Mouse (Mus musculus) kidney, postnatal 14 days (tissue): ENCODE measurements around the gene Ttc19.
"Not testable (repeated sequence)": the region's sequence is repeated elsewhere in the genome, so short reads cannot be mapped to it uniquely, and the experiment has no call there.

Experiments
- DNase-seq: peaks from one replicate; pipeline ENCODE4 v3.0.0; 2022; ENCODE audit warnings: mixed read lengths

The Ttc19 gene

DNA sequence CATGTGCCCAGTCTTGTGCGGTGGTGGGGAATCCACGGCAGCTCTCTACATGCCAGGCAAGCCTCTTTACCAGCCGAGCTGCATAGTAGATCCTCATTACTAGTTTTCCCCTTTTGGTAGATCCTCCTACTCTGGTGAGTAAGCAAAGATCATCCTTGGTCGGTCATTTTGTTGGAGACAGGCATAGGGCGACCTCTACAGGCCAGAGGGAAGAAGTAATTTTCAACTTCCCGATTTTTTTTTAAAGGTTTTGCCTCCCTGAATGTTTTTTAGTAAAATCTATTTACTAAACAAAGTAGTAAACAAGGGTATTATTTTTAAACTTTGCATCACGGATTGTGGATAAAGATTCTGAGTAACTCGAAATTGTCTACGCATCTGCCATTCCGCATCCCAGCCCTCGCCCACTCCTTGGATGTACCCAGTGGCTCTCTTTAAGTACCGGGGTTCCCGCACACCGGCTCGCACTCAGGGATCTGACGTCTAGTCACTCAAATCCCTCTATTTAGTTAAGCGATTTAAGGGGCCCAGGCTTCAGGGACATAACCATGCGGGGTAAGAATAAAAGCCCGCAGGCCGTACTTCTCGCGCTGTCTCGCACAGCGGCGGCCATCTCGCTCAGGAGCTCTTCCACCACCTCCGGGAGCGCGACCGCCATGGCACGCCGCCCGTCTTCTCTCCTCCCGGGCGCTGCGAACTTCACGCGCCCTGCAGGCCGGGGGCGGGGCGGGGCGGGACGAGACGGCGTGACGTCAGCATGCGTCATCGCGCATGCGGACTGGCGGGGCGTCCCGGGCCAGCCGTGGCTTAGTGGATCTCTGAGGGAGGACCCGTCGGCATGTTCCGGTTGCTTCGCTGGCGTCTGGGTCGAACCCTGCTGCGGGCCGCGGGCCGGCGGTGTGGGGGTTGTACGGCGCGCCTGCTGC lies at the start of gene Ttc19, which contains the start of gene Zswim7:
Ttc19 (plus strand) TSS at position 799 of the 926 bp plus-strand sequence.
Zswim7 (minus strand) TSS at position 701 of the 926 bp plus-strand sequence.
- peak; percentile 97 for DNase-seq

DNA sequence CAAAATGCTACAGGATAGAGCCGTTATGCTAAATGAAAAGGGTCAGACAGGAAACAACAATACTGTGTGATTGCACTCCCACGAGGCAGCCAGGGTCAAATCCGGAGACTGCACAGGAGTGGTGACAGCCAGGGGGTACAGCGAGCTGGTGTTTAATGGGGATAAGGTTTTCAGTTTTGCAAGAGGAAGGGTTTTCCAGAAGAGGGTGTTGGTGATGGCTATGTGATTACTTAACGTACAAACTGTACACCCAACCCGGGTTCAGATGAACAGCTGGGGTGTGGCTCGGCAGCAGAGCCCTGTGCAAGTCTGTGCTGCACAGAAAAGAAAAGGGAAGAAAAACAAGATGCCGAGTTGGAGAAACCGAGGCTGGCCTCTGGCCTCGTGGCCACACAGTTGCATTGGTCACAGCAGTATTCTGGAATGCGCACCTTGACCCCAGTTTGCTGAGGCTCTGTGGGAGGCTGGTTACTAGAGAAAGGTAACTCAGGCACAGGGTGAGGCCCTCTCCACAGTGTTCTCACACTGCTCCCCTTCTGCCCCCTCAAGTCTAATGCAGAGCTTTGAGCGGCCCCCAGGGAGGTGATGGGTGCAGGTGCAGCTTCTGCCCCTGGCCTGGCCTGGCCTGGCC lies 40.5 kb upstream of the Ttc19 start:
- peak; percentile 47 for DNase-seq

DNA sequence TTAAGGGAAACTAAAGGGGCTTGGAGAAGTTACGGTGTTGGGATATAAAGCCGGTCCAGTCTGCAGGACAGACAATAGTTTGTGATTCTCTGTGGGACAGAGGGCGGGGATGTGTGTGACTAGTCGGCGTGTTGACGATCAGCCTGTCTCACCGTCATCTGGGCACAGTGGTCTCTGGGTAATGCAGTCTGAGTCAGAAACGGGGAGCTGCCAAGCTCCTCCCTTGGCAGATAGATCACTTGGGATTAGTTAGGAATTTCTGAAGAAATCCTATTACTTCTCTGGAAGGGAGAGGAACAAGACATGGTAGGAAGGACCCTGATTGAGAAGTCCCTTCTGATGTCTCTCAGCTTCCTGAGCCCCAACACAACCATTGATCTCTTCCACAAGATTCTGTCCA lies 37.4 kb upstream of the Ttc19 start:
- DNase-seq = no peak

- no peak for DNase-seq
Observed at GRCm38 (mm10) chr11:62244471-62244870, 36.8 kb upstream of the Ttc19 start.

- no peak for DNase-seq
Observed at GRCm38 (mm10) chr11:62247759-62248400, 33.4 kb upstream of the Ttc19 start.

GRCm38 (mm10) chr11:62248401-62249244 lies 32.6 kb upstream of the Ttc19 start, which contains the start of gene Adora2b:
Adora2b (plus strand) TSS chr11:62248984.
- peak; percentile 86 for DNase-seq

DNA sequence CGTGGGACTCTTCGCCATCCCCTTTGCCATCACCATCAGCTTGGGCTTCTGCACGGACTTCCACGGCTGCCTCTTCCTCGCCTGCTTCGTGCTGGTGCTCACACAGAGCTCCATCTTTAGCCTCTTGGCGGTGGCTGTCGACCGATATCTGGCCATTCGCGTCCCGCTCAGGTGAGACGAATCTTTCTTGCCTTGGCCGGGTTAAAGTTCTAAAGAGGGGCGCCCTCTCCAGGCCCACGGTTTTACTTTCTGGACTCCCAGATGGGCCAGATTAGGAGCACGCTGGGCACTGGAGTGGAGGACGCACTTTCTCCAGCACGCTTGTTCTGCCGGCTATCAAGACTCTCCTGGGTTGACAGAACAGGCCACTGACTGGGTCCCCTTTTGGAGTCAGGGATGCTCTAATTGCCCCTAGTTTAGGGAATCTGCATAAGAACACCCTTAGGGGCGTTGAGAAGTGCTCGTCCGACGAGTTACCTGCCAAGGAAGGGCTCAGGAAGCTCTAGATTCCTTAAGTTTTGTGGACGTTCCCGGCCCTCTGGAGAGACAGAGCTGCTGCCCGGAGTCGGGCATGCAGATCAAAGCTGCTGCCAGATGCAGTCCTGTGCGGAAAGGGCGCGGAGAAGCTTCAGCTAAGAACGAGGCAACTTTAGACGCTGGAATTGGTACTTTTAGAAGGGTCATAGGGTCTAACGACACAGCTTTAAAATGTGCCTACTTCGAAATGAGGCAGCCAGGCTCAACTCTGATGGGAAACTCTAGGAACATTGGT lies 31.8 kb upstream of the Ttc19 start:
- peak; percentile 69 for DNase-seq

- peak; percentile 40 for DNase-seq
Observed at GRCm38 (mm10) chr11:62251047-62251446, 30.2 kb upstream of the Ttc19 start.

GRCm38 (mm10) chr11:62253380-62253779 lies 27.9 kb upstream of the Ttc19 start:
- no peak for DNase-seq

DNA sequence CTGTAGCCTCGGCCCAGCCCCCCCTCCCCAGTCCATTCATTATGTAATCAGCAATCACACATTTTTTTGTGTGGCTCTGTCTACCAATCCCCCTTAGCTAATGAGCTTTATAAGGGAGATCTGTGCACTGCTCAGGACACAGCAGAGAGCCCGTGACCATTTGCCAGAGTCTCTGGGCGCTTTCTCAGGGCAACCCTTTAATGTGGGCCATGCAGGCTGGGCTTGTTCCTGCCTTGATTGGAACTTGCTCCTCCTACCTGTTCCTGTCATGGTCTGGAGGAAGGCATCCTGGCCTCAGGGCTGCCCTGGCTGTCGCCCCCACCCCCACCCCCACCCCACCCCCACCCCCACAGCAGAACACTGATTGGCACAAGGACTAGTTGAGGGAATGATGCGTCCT lies 22.1 kb upstream of the Ttc19 start:
- no peak for DNase-seq

DNA sequence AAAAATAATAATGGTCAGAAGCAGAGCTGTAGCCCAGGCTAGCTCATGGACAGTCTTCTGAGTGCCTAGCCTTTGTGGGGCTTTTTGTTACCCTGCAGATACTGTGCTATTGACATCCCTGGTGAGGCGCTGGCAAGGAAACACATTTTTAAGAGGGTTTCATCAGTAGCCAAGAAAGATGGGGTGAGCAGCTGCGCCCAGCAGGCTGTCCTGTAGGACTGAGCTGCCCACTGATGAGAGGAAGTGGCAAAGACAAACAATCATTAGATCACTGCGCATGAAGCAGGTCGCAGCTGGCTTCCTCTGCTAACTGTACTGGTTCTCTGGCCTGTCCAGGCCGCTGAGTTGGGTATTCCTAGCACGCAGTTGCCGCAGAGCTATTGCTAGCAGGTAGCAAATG lies 17.7 kb upstream of the Ttc19 start:
- DNase-seq = no peak

DNA sequence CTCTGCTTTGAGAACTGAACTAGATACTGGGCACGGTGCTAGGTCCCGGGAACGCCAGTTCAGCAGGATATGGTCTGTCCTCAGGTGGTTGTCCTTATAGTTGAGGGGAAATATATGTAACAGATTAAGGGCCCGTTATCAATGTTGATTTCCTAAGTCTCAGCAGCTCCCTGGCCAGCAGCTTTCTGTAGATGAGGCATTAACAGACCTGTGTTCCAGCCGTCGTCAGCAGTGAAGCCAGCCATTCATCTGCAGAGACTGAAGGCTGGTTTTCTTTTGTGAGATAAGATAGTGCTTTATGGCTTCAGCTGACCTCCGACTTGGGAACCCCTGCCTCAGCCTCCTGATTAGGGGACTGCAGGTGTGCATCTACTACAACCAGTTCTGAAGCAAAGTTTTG lies 17.3 kb upstream of the Ttc19 start:
- DNase-seq = no peak

DNA sequence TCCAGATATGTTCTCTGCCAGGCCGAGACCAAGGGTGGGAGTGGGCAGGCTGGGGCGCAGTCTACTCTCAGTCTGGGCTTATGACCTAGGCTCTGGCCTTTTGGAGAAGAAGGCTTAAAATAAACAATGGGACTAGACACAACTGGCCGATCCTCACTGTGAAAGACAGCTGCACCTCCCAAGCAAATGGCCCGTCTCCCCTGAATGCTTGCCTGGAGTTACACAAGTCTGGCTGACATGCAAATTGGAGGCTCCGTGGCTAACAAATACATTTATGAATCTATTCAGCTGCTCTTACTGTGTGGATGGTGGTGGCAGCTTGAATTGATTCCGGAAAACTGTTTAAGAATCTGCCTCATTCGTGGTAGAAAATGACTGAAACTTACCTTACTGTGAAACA lies 15.6 kb upstream of the Ttc19 start:
- DNase-seq = no peak

GRCm38 (mm10) chr11:62266466-62267214 lies 14.6 kb upstream of the Ttc19 start:
- DNase-seq = no peak

DNA sequence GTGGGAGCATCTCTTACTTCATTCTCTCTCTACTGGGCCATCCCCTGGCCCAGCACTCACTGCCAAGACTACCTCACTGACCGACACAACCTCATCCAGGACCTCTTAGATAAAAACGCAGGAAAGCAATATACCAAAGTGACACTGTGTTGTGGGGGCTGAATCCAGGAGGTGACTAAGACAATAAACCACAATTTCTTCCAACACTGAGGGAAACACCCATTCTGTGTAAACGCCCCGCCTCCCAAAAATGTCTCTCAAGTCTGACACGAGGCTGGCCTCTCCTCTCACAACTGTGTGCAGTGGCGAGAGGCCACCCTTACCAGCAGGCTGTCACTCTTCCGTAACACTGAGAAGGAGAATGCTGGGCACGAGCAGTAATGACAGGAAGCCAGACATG lies 12.9 kb upstream of the Ttc19 start:
- no peak for DNase-seq

- no peak for DNase-seq
Observed at GRCm38 (mm10) chr11:62269097-62269496, 12.2 kb upstream of the Ttc19 start.

GRCm38 (mm10) chr11:62270851-62271250 lies 10.4 kb upstream of the Ttc19 start:
- no peak for DNase-seq

GRCm38 (mm10) chr11:62277086-62277485 lies 4.2 kb upstream of the Ttc19 start:
- no peak for DNase-seq

DNA sequence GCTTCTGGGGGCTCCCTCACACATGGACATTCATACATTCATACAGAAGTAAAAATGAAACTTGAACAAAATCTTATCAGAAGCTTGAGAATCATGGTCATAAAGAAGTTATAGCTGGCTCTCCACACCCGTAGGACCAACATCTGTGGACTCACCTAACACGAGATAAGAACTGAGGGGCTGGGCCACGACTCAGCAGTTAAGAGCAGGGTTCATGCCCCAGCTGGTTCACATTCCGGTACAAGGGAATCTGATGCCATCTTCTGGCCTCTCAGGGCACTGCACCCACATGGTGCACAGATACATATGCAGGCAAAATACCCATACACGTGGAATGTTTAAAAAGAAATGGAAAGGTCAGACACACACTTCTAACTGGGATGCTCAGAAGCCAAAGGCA lies 3.2 kb upstream of the Ttc19 start:
- peak; percentile 77 for DNase-seq

- no peak for DNase-seq
Observed at GRCm38 (mm10) chr11:62281601-62281997, 326 bp downstream of the Ttc19 start.

DNA sequence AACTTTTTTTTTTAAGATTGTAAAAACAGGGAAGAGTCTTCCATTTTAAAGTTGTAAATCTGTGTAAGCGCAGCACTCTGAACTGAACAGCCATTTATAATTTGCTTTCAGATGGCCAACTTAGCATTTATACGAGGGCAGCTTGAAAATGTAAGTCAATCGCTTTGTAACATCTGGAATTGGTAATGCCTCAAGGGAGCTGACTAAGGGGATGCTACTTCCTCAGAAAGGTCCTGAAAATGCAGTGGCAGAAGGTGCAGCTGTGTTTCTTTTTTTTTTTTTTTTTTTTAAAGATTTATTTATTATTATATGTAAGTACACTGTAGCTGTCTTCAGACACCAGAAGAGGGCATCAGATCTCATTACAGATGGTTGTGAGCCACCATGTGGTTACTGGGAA lies 2.7 kb downstream of the Ttc19 start:
- DNase-seq = not testable (repeated sequence)
